Mouse (Mus musculus) limb, embryonic 10.5 days (tissue): Measurements from ENCODE around the gene Ncoa1. TPM values are rescaled to one million over a fixed set of nuclear protein-coding genes. Genes with fewer than 3 reads are reported as not detected.
A peak's percentile ranks its signal among the peaks of the same experiment; 100 is the strongest.
"Not testable (repeated sequence)": the region's sequence is repeated elsewhere in the genome, so short reads cannot be mapped to it uniquely, and the experiment has no call there.

Experiments used
- DNase-seq: peaks from one replicate; pipeline ENCODE4 v3.0.0-alpha.2; 2017; ENCODE audit warnings: low spot score
- H3K27ac ChIP-seq: fragments of 300-500 bp; sonication (generic); 2 replicates; pipeline ENCODE4 v1.5.1; 2016; ENCODE audit warnings: mild to moderate bottlenecking
- H3K27me3 ChIP-seq: fragments of 300-500 bp; sonication (generic); 2 replicates; pipeline ENCODE4 v1.6.1; 2016; ENCODE audit warnings: low read depth, mild to moderate bottlenecking; ENCODE audit not compliant: poor library complexity, severe bottlenecking
- H3K36me3 ChIP-seq: fragments of 300-500 bp; sonication (generic); 2 replicates; pipeline ENCODE4 v1.6.1; 2016; ENCODE audit warnings: mild to moderate bottlenecking, moderate library complexity
- H3K4me1 ChIP-seq: fragments of 300-500 bp; sonication (generic); 2 replicates; pipeline ENCODE4 v1.6.1; 2016
- H3K4me3 ChIP-seq: fragments of 300-500 bp; sonication (generic); 2 replicates; pipeline ENCODE4 v1.5.1; 2016; ENCODE audit warnings: mild to moderate bottlenecking, moderate library complexity
- H3K9me3 ChIP-seq: fragments of 300-500 bp; sonication (generic); replicated peaks from 2 replicates; pipeline ENCODE4 v1.6.1; 2016; ENCODE audit warnings: mild to moderate bottlenecking
- WGBS: fragments of 180-500 bp; shearing (Covaris S2); methylation state at CpG from one replicate; pipeline ENCODE4 v1.1.7; 2016; 5-methylcytosine and 5-hydroxymethylcytosine counted together
- polyA plus RNA-seq: library from polyadenylated mRNA; unstranded; fragments of >200 nt; fragmentation: Nextera tagmentation; extraction: Ambion mirVana; gene quantifications from 2 replicates; pipeline ENCODE4 v1.2.1, GENCODE M21; 2016

Gene Ncoa1
- polyA plus RNA-seq, 1 experiment from 2014 or later, result 3.3 TPM

DNA sequence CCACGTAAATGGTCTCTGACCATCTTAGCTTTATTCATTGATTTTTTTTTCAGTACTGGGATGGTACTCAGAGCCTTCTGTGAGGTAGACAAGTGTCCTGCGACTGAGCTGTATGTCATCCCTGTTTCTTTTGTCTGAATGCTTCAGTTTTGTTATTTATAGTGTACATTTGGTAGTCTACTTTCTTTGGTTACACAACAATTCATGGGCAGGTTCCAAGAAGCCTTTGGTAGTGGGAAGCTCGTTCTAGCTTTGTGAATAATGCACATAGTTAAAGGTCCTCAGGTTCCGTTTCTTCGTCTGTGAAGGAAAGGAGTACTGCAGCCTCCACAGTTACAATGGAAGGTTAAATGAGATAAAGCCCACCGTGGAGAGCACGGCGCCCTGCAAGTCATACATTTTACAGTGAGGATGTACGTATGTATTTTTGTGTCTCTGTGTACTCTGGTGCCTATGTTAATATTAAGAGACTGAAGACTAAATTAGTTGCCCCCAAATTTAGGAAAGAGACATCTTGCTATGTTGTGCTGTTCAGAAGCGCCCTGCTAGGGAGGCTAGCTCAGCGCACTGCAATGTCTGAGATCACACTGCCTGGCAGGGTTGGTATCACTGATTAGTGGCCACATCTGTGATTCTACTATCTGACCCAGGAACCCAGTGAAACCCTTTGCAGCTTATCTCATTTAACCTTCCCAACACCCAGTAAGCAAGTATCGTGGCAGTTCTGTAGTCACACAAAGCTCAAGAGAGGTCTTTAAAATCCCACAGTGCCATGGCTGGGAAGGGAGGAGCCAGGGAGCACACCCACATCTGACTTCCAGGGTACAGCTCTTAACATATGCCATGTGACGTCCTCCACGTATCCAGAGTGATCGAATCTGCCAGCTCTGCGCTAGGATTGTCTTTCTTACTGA lies 224.0 kb downstream of the Ncoa1 start:
- no peaks in the 10 kb centered on the region for H3K36me3 ChIP-seq
- no peaks in the 10 kb centered on the region for H3K9me3 ChIP-seq
- no peaks in the 10 kb centered on the region for H3K27me3 ChIP-seq
- H3K4me1 ChIP-seq, result no peaks in the 10 kb centered on the region
- DNase-seq, result no peak
- no peak overlapping the region for H3K27ac ChIP-seq
- H3K4me3 ChIP-seq, result no peak overlapping the region
- WGBS, result 92% methylated on average over 16 of the region's 16 CpGs

DNA sequence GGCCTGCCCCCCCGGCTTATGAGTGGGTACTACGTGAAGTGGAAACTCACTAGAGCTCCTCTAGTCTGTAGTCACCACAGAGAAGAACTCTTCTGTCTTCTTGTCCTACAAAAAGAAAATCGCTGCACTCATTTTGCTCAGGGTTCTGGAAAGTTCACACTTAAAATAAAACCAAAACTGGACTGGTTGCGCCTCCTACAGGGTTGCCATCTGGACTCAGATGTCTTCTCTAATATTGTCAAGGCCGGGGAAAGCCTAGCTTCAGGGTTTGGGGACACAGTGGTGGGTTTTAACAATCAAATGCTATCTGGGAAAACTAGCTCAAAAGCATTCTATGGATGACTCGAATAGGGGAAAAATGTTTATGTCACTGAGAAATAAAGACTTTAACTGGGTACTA lies 227.2 kb downstream of the Ncoa1 start:
- no peak for DNase-seq
- no peaks in the 10 kb centered on the region for H3K36me3 ChIP-seq
- H3K27ac ChIP-seq, result no peak overlapping the region
- H3K9me3 ChIP-seq, result no peaks in the 10 kb centered on the region
- H3K27me3 ChIP-seq, result no peaks in the 10 kb centered on the region
- 93% methylated on average over 6 of the region's 6 CpGs for WGBS
- H3K4me3 ChIP-seq, result no peak overlapping the region
- H3K4me1 ChIP-seq, result no peaks in the 10 kb centered on the region

DNA sequence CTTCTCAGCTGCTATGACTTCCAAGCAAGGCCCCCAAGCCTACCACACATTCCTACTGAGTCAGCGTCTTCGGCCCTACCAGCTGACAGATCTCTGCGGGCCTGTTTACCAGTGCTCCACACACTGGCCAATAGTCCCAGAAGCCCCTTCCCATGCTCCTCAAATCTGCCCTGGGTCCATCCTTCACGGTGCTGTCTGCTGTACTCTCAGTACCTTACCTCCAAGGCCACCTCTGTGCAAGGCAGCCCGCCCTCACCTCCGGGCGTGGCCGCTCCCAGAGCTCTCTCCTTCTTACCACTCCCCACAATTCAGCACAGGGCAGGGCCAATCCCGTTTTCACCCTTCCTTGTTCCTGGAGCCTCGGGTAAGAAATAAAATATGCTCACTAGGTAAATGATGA lies 231.2 kb downstream of the Ncoa1 start:
- Histone ChIP-seq H3K4me3 (no peak overlapping the region), H3K4me1 (no peaks in the 10 kb centered on the region), H3K27me3 (no peaks in the 10 kb centered on the region), H3K27ac (no peak overlapping the region), H3K36me3 (no peaks in the 10 kb centered on the region), H3K9me3 (no peaks in the 10 kb centered on the region)
- WGBS, result 84% methylated on average over 10 of the region's 10 CpGs
- DNase-seq, result no peak

- Histone ChIP-seq H3K27me3 (no peaks in the 10 kb centered on the region), H3K4me3 (no peak overlapping the region), H3K4me1 (no peaks in the 10 kb centered on the region), H3K27ac (no peak overlapping the region), H3K36me3 (no peaks in the 10 kb centered on the region), H3K9me3 (no peaks in the 10 kb centered on the region)
- 87% methylated on average over 2 of the region's 2 CpGs for WGBS
- DNase-seq, result no peak
Measured at GRCm38 (mm10) chr12:4243805-4244204, 233.2 kb downstream of the Ncoa1 start.

DNA sequence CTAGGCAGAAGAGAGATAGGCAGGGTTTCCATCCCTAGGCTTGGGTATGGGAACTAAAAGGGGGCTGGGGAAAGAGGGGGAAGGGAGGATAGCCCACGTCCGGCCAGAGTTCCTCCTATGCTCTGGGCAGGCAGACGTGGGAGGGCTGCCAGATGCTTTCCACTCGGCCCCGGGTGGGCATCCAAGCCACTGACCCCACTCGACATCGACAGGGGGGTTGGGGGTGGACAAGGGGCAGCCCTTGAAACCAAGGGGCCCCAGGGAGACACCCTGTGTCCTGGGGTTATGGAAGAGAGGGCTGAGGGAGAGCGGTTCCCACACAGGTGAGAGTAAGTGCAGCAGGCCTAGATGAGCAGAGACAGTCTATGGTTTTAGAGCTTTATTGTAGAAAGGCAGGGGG lies 236.7 kb downstream of the Ncoa1 start:
- not testable (repeated sequence) for H3K36me3 ChIP-seq, H3K9me3 ChIP-seq, DNase-seq, H3K27ac ChIP-seq, H3K27me3 ChIP-seq, H3K4me1 ChIP-seq, H3K4me3 ChIP-seq
- WGBS, result 85% methylated on average over 8 of the region's 8 CpGs

GRCm38 (mm10) chr12:4237481-4237880 lies 239.5 kb downstream of the Ncoa1 start:
- WGBS, result 92% methylated on average over 15 of the region's 15 CpGs
- H3K27me3 ChIP-seq, result no peaks in the 10 kb centered on the region
- 0 out of 2 replicates have a peak, but pooled peaks cover 5% of the 10 kb centered on the region for H3K36me3 ChIP-seq
- H3K4me1 ChIP-seq, result peaks cover 8% of the 10 kb centered on the region
- no peak for DNase-seq
- no peaks in the 10 kb centered on the region for H3K9me3 ChIP-seq
- H3K4me3 ChIP-seq, result no peak overlapping the region
- H3K27ac ChIP-seq, result no peak overlapping the region

- Histone ChIP-seq H3K9me3 (no peaks in the 10 kb centered on the region), H3K27ac (peak within 1 kb of the TSS; percentile 94), H3K36me3 (peaks cover 32% of the 10 kb centered on the region), H3K4me1 (peaks cover 11% of the 10 kb centered on the region), H3K4me3 (peak within 1 kb of the TSS; percentile 71), H3K27me3 (no peaks in the 10 kb centered on the region)
- DNase-seq, result peak; percentile 95
- under 1% methylated on average over 50 of the region's 50 CpGs for WGBS
Measured at GRCm38 (mm10) chr12:4233572-4234508, 243.1 kb downstream of the Ncoa1 start, which contains the start of the genes Ptrhd1 and Cenpo. Gene Ptrhd1 (plus strand): TSS chr12:4234027. Gene Cenpo (minus strand): TSS chr12:4234294.

DNA sequence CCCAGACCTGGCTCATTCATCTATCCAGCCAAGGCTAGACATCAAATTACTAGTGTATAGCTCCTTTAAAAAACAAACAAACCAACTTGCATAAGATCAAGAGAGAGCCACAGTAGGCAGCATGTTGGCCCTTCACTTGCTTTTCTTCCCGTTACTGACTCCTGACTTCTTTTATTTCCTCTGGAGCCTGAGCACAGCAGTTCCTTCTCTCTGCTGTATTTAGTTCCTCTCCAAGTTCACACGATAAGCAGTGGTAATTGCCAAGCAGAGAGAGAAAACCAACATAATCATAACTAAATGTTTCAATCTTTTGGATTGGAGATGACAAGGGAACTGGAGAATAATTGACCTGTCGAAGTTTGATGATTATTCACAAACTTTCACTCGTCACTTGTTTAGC lies 244.2 kb downstream of the Ncoa1 start:
- Histone ChIP-seq H3K9me3 (no peaks in the 10 kb centered on the region), H3K36me3 (peaks cover 37% of the 10 kb centered on the region), H3K27me3 (no peaks in the 10 kb centered on the region), H3K4me3 (peak overlapping the region; percentile 71), H3K4me1 (peaks cover 11% of the 10 kb centered on the region), H3K27ac (no peak overlapping the region)
- no peak for DNase-seq
- WGBS, result 65% methylated on average over 4 of the region's 4 CpGs

- WGBS, result 94% methylated on average over 7 of the region's 7 CpGs
- Histone ChIP-seq H3K9me3 (no peaks in the 10 kb centered on the region), H3K4me1 (peaks cover 11% of the 10 kb centered on the region), H3K36me3 (peaks cover 63% of the 10 kb centered on the region), H3K27ac (no peak overlapping the region), H3K27me3 (no peaks in the 10 kb centered on the region), H3K4me3 (no peak overlapping the region)
- DNase-seq, result no peak
Measured at GRCm38 (mm10) chr12:4230156-4230555, 246.8 kb downstream of the Ncoa1 start.

DNA sequence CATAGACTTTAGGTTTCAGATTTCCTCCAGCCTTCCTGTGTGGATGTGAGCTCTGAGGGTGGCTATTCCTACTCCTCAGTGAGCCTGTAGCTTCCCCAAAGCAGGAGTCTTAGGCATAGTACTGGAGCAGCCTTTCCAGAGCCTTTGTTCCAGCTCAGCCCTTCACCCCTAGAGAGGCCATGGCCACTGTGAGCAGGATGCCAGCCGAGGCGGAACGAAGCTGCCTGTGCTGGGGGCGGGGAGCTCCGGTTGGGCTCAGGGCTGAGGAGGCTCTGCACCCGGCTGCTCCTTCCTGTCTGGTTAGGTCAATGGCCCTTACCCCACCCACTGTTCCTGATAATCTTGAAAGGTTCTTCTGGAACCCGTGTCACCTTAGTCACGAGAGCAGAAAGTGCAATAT lies 264.1 kb downstream of the Ncoa1 start:
- no peak for DNase-seq
- Histone ChIP-seq H3K27ac (peak overlapping the region; percentile 70), H3K9me3 (no peaks in the 10 kb centered on the region), H3K4me1 (peaks cover 8% of the 10 kb centered on the region), H3K27me3 (no peaks in the 10 kb centered on the region), H3K36me3 (peaks cover 98% of the 10 kb centered on the region), H3K4me3 (no peak overlapping the region)
- 81% methylated on average over 8 of the region's 8 CpGs for WGBS

GRCm38 (mm10) chr12:4211174-4211573 lies 265.8 kb downstream of the Ncoa1 start:
- H3K27me3 ChIP-seq, result no peaks in the 10 kb centered on the region
- H3K36me3 ChIP-seq, result peaks cover 92% of the 10 kb centered on the region
- DNase-seq, result no peak
- no peaks in the 10 kb centered on the region for H3K9me3 ChIP-seq
- WGBS, result 88% methylated on average over 9 of the region's 9 CpGs
- H3K4me1 ChIP-seq, result peaks cover 8% of the 10 kb centered on the region
- H3K27ac ChIP-seq, result no peak overlapping the region
- H3K4me3 ChIP-seq, result no peak overlapping the region

DNA sequence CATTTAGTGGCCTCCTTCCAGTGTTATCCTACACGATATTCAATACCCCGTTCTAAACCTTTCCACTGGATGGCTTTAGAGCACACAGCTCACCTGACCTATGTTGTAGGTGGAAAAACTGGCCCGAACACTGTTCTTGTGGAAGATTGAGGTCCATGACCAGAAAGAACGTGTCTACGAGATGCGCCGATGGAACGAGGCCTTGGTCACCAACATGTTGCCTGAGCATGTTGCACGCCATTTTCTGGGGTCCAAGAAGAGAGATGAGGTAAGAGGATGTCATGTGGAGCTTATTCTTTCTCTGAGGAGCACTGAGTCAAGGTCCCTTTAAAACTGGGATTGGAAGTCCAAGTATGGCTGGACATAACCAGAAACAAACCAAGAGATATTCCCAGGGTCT lies 267.8 kb downstream of the Ncoa1 start:
- no peak for DNase-seq
- no peak overlapping the region for H3K4me3 ChIP-seq
- H3K36me3 ChIP-seq, result peaks cover 84% of the 10 kb centered on the region
- peaks cover 8% of the 10 kb centered on the region for H3K4me1 ChIP-seq
- no peak overlapping the region for H3K27ac ChIP-seq
- no peaks in the 10 kb centered on the region for H3K27me3 ChIP-seq
- WGBS, result 98% methylated on average over 9 of the region's 9 CpGs
- H3K9me3 ChIP-seq, result no peaks in the 10 kb centered on the region
